Mouse (Mus musculus) gastrocnemius, adult 2 months (tissue): ENCODE data around the gene Gbf1. TPM values are rescaled to one million over a fixed set of nuclear protein-coding genes. Genes with fewer than 3 reads are reported as not detected.
"Not testable (repeated sequence)": the region's sequence is repeated elsewhere in the genome, so short reads cannot be mapped to it uniquely, and the experiment has no call there.

Source experiments
- DNase-seq: peaks from one replicate; pipeline ENCODE4 v3.0.0; 2022
- H3K27ac ChIP-seq: fragments of 200-600 bp; 2 replicates; pipeline ENCODE4 v1.8.1; 2022; ENCODE audit warnings: mild to moderate bottlenecking
- H3K4me3 ChIP-seq: fragments of 200-600 bp; 2 replicates; pipeline ENCODE4 v1.8.1; 2022; ENCODE audit warnings: mild to moderate bottlenecking, moderate library complexity
- CTCF ChIP-seq: fragments of 200-600 bp; IDR thresholded peaks from 2 replicates; pipeline ENCODE4 v1.8.1; 2022; ENCODE audit warnings: antibody characterized with exemption, mild to moderate bottlenecking, moderate library complexity
- intact Hi-C: fragments of 180-260 bp; cut with DNase I; formaldehyde crosslinking; loops from one replicate; pipeline ENCODE4 v1.15.1; 2025
- long read RNA-seq, 2 experiments: library from polyadenylated mRNA; stranded (forward); transcript quantifications; one replicate each; pipeline ENCODE4 v2.0.0; 2021
- total RNA-seq, 2 experiments: library from RNA; stranded (reverse); gene quantifications; 2 replicates each; pipeline ENCODE4 v1.2.3; 2021

Gene Gbf1
- total RNA-seq, result 10 to 100 TPM; 47.4 to 59.0 TPM
- long read RNA-seq, experiment 1, full-length matches to known transcripts, result 2 of 36 reads
- long read RNA-seq, experiment 1, partial matches to known transcripts, result 18 of 36 reads
- long read RNA-seq, experiment 1, other reads (novel, unspliced or antisense), result 16 of 36 reads
- long read RNA-seq, experiment 2, full-length matches to known transcripts, result 5 of 33 reads
- long read RNA-seq, experiment 2, partial matches to known transcripts, result 23 of 33 reads
- long read RNA-seq, experiment 2, other reads (novel, unspliced or antisense), result 5 of 33 reads

GRCm38 (mm10) chr19:46152127-46152803 lies at the start of gene Gbf1:
TSS of gene Gbf1 (plus strand) at chr19:46152509.
- intact Hi-C loops, result no loop called here
- no peak for TF ChIP-seq CTCF
- H3K4me3 ChIP-seq, result peak within 1 kb of the TSS; percentile 80
- peak within 1 kb of the TSS; percentile 95 for H3K27ac ChIP-seq
- DNase-seq, result peak; percentile 95

- intact Hi-C loops, result no loop called here
- no peak overlapping the region for H3K4me3 ChIP-seq
- no peak for TF ChIP-seq CTCF
- DNase-seq, result no peak
- H3K27ac ChIP-seq, result no peak overlapping the region
Measured at GRCm38 (mm10) chr19:46103437-46104186, 48.7 kb upstream of the Gbf1 start.

- no peak overlapping the region for H3K27ac ChIP-seq
- no peak for TF ChIP-seq CTCF
Measured at GRCm38 (mm10) chr19:46104187-46104557, 48.1 kb upstream of the Gbf1 start.

GRCm38 (mm10) chr19:46110214-46110613 lies 42.1 kb upstream of the Gbf1 start:
- TF ChIP-seq CTCF, result no peak
- H3K27ac ChIP-seq, result no peak overlapping the region
- intact Hi-C loops, result no loop called here

More at GRCm38 (mm10) chr19:46104187-46104557, 48.1 kb upstream of the Gbf1 start:
- intact Hi-C loops, result no loop called here
- no peak overlapping the region for H3K4me3 ChIP-seq
- no peak for DNase-seq

GRCm38 (mm10) chr19:46110781-46111180 lies 41.5 kb upstream of the Gbf1 start:
- H3K4me3 ChIP-seq, result no peak overlapping the region
- DNase-seq, result no peak
- TF ChIP-seq CTCF, result no peak
- no peak overlapping the region for H3K27ac ChIP-seq
- intact Hi-C loops, result no loop called here

More at GRCm38 (mm10) chr19:46110214-46110613, 42.1 kb upstream of the Gbf1 start:
- DNase-seq, result no peak
- H3K4me3 ChIP-seq, result no peak overlapping the region

GRCm38 (mm10) chr19:46114617-46115016 lies 37.7 kb upstream of the Gbf1 start:
- intact Hi-C loops, result no loop called here
- Histone ChIP-seq H3K4me3 (no peak overlapping the region), H3K27ac (no peak overlapping the region)
- no peak for TF ChIP-seq CTCF
- no peak for DNase-seq

- intact Hi-C loops, result no loop called here
- Histone ChIP-seq H3K4me3 (no peak overlapping the region), H3K27ac (no peak overlapping the region)
- TF ChIP-seq CTCF, result no peak
- no peak for DNase-seq
Measured at GRCm38 (mm10) chr19:46119458-46119857, 32.9 kb upstream of the Gbf1 start.

GRCm38 (mm10) chr19:46120872-46121271 lies 31.4 kb upstream of the Gbf1 start:
- intact Hi-C loops, result no loop called here
- no peak for TF ChIP-seq CTCF
- H3K4me3 ChIP-seq, result no peak overlapping the region

GRCm38 (mm10) chr19:46123876-46124275 lies 28.4 kb upstream of the Gbf1 start:
- Histone ChIP-seq H3K4me3 (no peak overlapping the region), H3K27ac (no peak overlapping the region)
- intact Hi-C loops, result no loop called here
- no peak for TF ChIP-seq CTCF
- no peak for DNase-seq

More at GRCm38 (mm10) chr19:46120872-46121271, 31.4 kb upstream of the Gbf1 start:
- H3K27ac ChIP-seq, result no peak overlapping the region
- DNase-seq, result no peak

- intact Hi-C loops, result loop anchor here (5.0 kb wide), 1 partner anchor 37 kb away; no protein-coding TSS in a partner anchor
- no peak overlapping the region for H3K4me3 ChIP-seq
- TF ChIP-seq CTCF, result no peak
- no peak for DNase-seq
- H3K27ac ChIP-seq, result no peak overlapping the region
Measured at GRCm38 (mm10) chr19:46124651-46125050, 27.7 kb upstream of the Gbf1 start.

- TF ChIP-seq CTCF, result no peak
- Histone ChIP-seq H3K4me3 (no peak overlapping the region), H3K27ac (no peak overlapping the region)
- no peak for DNase-seq
- intact Hi-C loops, result loop anchor here (5.0 kb wide), 1 partner anchor 39 kb away; no protein-coding TSS in a partner anchor
Measured at GRCm38 (mm10) chr19:46126301-46126700, 26.0 kb upstream of the Gbf1 start.

- intact Hi-C loops, result loop anchor here (5.0 kb wide), 1 partner anchor 42 kb away; no protein-coding TSS in a partner anchor
Measured at GRCm38 (mm10) chr19:46129737-46130136, 22.6 kb upstream of the Gbf1 start.

GRCm38 (mm10) chr19:46131283-46131682 lies 21.0 kb upstream of the Gbf1 start:
- no peak for TF ChIP-seq CTCF
- intact Hi-C loops, result no loop called here
- H3K4me3 ChIP-seq, result peak overlapping the region; percentile 56
- no peak for DNase-seq
- no peak overlapping the region for H3K27ac ChIP-seq

More at GRCm38 (mm10) chr19:46129737-46130136, 22.6 kb upstream of the Gbf1 start:
- not testable (repeated sequence) for DNase-seq, H3K4me3 ChIP-seq, H3K27ac ChIP-seq
